Comparison of ENCODE assay signal across 20 mouse cellular contexts in the genomic region with DNA sequence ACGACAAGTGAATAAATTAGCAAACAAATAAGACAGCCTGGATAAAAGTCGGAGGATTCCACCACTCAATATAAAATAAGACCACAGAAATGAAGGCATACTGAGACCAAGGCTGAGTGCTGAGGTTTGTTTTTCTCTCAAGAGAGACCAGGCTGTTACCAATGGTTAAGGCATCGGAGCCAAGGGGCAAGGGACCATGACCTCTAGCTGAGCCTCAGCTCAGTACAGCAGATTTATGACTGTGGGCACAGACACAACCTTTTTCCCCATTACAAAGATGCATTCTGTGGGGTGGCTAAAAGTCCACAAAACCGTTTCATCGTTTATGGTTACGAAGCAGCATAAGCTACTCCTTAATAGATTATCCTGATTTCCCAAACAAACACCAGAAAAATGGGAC. TPM values are rescaled to one million over a fixed set of nuclear protein-coding genes. Genes with fewer than 3 reads are reported as not detected.
DNase-seq lines count a peak whose midpoint lies in the region; ATAC-seq and TF ChIP-seq lines count a peak whose summit lies in the region.
"Had no signal": no experiment of that assay in that cellular context is flagged by ENCODE, and none has a peak within 500 bp of the region (broad histone marks: within the 10 kb centered on the region; RNA-seq: fewer than 3 reads in every experiment).

No protein-coding gene starts in this region.

- H3K36me3 ChIP-seq in embryonic facial prominence, embryonic 13.5 days: no peaks in the 10 kb centered on the region
- no peaks in the 10 kb centered on the region for H3K36me3 ChIP-seq in embryonic facial prominence, embryonic 10.5 days (replicated peaks)
- H3K36me3 ChIP-seq: intestine, embryonic 15.5 days; limb, embryonic 12.5 days; liver, embryonic 15.5 days had no signal

- H3K27me3 ChIP-seq in embryonic facial prominence, embryonic 13.5 days: no peaks in the 10 kb centered on the region
- peaks cover 33% of the 10 kb centered on the region for H3K27me3 ChIP-seq in embryonic facial prominence, embryonic 10.5 days (replicated peaks; ENCODE audit: low read depth, poor library complexity, severe bottlenecking)
- H3K27me3 ChIP-seq: intestine, embryonic 15.5 days; liver, embryonic 15.5 days; Patski had no signal

- 77% methylated on average over 6 of the region's 6 CpGs for WGBS in embryonic facial prominence, embryonic 13.5 days
- 75% methylated on average over 6 of the region's 6 CpGs for WGBS in embryonic facial prominence, embryonic 10.5 days

- no peak for DNase-seq in embryonic facial prominence, embryonic 10.5 days (ENCODE audit: low spot score)
- no peak for DNase-seq in layer of hippocampus, adult 2 months (ENCODE audit: low spot score in 2 of 2)
- no peak for DNase-seq in layer of hippocampus, adult 8-10 months (ENCODE audit: low spot score in 2 of 2)
- peak; percentile 22 for DNase-seq in thymus, postnatal 25 days
- no peak for DNase-seq in thymus, postnatal 36 days
- DNase-seq: cerebellum, adult 9-11 months; kidney, postnatal 36 days had no signal

- TF ChIP-seq CTCF in layer of hippocampus, adult 2 months (conservative IDR thresholded peaks at IDR 0.05): no peak

- no peaks in the 10 kb centered on the region for H3K9me3 ChIP-seq in embryonic facial prominence, embryonic 13.5 days
- H3K9me3 ChIP-seq in embryonic facial prominence, embryonic 10.5 days: no peaks in the 10 kb centered on the region
- H3K9me3 ChIP-seq: intestine, embryonic 15.5 days; limb, embryonic 12.5 days; liver, embryonic 15.5 days had no signal

- ATAC-seq in embryonic facial prominence, embryonic 13.5 days (ENCODE audit: insufficient number of reproducible peaks, insufficient read depth, low FRiP score, low TSS enrichment, low read depth): no peak
- ATAC-seq in megakaryocyte-erythroid progenitor cell, adult 5-6 weeks (replicated peaks; ENCODE audit: low FRiP score, low TSS enrichment, poor library complexity, severe bottlenecking): no peak
- ATAC-seq: Patski had no signal

- no peak overlapping the region for H3K4me3 ChIP-seq in embryonic facial prominence, embryonic 13.5 days
- H3K4me3 ChIP-seq in embryonic facial prominence, embryonic 10.5 days: no peak overlapping the region
- H3K4me3 ChIP-seq in layer of hippocampus, adult 2 months: no peak overlapping the region

- H3K9ac ChIP-seq in embryonic facial prominence, embryonic 13.5 days: no peak overlapping the region

- peak overlapping the region; percentile 68; the same call in 1 of the 2 replicates for H3K27ac ChIP-seq in embryonic facial prominence, embryonic 13.5 days
- H3K27ac ChIP-seq in embryonic facial prominence, embryonic 10.5 days (replicated peaks): no peak overlapping the region
- H3K27ac ChIP-seq in layer of hippocampus, adult 2 months: peak overlapping the region; percentile 88
- H3K27ac ChIP-seq: intestine, embryonic 15.5 days; liver, embryonic 15.5 days; macrophage had no signal

- H3K4me2 ChIP-seq in embryonic facial prominence, embryonic 13.5 days: peak overlapping the region; percentile 54; the same call in 1 of the 2 replicates

- peaks cover 32% of the 10 kb centered on the region for H3K4me1 ChIP-seq in embryonic facial prominence, embryonic 13.5 days
- peaks cover 48% of the 10 kb centered on the region for H3K4me1 ChIP-seq in embryonic facial prominence, embryonic 10.5 days

RNA-seq across cellular contexts. Expression of gene Cd2, which starts 11.9 kb away (rescaled TPM):
- not detected in 2 replicates for polyA plus RNA-seq in embryonic facial prominence, embryonic 13.5 days (2015; fragmentation: Nextera tagmentation; extraction: Ambion mirVana)
- not detected in 2 replicates for polyA plus RNA-seq in embryonic facial prominence, embryonic 10.5 days (2016; fragmentation: Nextera tagmentation; extraction: Ambion mirVana)
- not detected for total RNA-seq in layer of hippocampus, adult 2 months (2021)
- total RNA-seq in layer of hippocampus, adult 8-10 months (2022): not detected
- 0.35 and 6.1 TPM in 2 replicates for total RNA-seq in megakaryocyte-erythroid progenitor cell, adult 5-6 weeks (2014; fragmentation: Nextera tagmentation)
- total RNA-seq in megakaryocyte-erythroid progenitor cell, adult 5-6 weeks (2017): 0.19 and 14.4 TPM in 2 replicates
- total RNA-seq: layer of hippocampus, postnatal 10 days had no signal
- polyA plus RNA-seq: brain, embryonic 14.5 days; forebrain, embryonic 11.5 days; heart, postnatal 0 days; kidney, embryonic 14.5 days; limb, embryonic 12.5 days; midbrain, embryonic 11.5 days; Patski had no signal
